Mouse (Mus musculus) megakaryocyte, adult 5-6 weeks (primary cell): ENCODE results near the gene Inpp5a. TPM values are rescaled to one million over a fixed set of nuclear protein-coding genes. Genes with fewer than 3 reads are reported as not detected.

Source experiments
- ATAC-seq: 2 replicates; pipeline ENCODE4 v1.8.0; 2016; ENCODE audit warnings: mild to moderate bottlenecking, inconsistent platforms; ENCODE audit not compliant: poor library complexity, severe bottlenecking
- total RNA-seq, 2 experiments: library from RNA; stranded (forward) in 1 of 2; stranded (reverse) in 1 of 2; fragments of 153-499, 151-499 nt in 1 of 2; fragments of 221-1000, 200-1000 nt in 1 of 2; gene quantifications; 2 replicates each; pipeline versions ENCODE4 v1.2.3 to v1.2.4; 2015 to 2017

Inpp5a gene
- total RNA-seq, 2 experiments from 2014 or later, result 7.6 to 11.4 TPM

DNA sequence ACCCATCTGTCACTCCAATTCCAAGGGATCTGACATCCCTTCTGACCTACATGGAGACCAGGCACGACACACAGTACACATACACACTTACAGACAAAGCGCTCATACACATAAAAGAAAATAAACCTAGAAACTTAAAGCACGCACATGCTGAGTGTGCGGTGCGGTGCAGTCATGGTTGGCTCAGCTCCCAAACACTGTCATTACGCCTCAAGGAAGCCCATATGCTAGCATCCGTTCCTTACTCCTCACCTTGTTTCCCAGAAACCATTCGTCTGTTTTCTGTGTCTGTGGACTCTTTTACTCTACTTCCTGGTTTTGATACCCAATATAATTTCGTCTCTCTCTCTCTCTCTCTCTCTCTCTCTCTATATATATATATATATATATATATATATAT lies 236.2 kb downstream of the Inpp5a start:
- ATAC-seq, result no peak

Other genes with a start within 250 kb of the Inpp5a start
- gene Lrrc27, start 176.1 kb upstream of the Inpp5a start, total RNA-seq (2015), result 1.3 and 3.4 TPM in 2 replicates
- gene Lrrc27, start 176.1 kb upstream of the Inpp5a start, total RNA-seq (2017), result 0.81 and 3.2 TPM in 2 replicates
- gene Stk32c, start 175.8 kb upstream of the Inpp5a start, total RNA-seq (2015), result 0.11 TPM in 1 of 2 replicates, not detected in the other
- gene Stk32c, start 175.8 kb upstream of the Inpp5a start, total RNA-seq (2017), result not detected in 2 replicates
- gene Pwwp2b, start 140.6 kb upstream of the Inpp5a start, total RNA-seq (2015), result 3.0 and 3.3 TPM in 2 replicates
- 1.8 and 2.6 TPM in 2 replicates for gene Pwwp2b, start 140.6 kb upstream of the Inpp5a start, total RNA-seq (2017)
- gene Nkx6-2, start 193.7 kb downstream of the Inpp5a start, total RNA-seq (2015), result not detected in 2 replicates
- not detected in 2 replicates for gene Nkx6-2, start 193.7 kb downstream of the Inpp5a start, total RNA-seq (2017)